Mouse (Mus musculus) lung, embryonic 14.5 days (tissue): Measurements from ENCODE around the gene Inppl1. TPM values are rescaled to one million over a fixed set of nuclear protein-coding genes. Genes with fewer than 3 reads are reported as not detected.

Source experiments
- ATAC-seq: fragments of 200-750 bp; cut with Nextera tagmentation; 2 replicates; pipeline ENCODE4 v1.8.0; 2017; ENCODE audit warnings: mild to moderate bottlenecking, moderate TSS enrichment, moderate library complexity; ENCODE audit not compliant: insufficient read depth
- DNase-seq: peaks from one replicate; pipeline ENCODE4 v3.0.0-alpha.2; 2015
- H3K27ac ChIP-seq: fragments of 300-500 bp; sonication (generic); 2 replicates; pipeline ENCODE4 v1.5.1; 2014; ENCODE audit warnings: low read depth, mild to moderate bottlenecking, moderate library complexity
- H3K27me3 ChIP-seq: fragments of 300-500 bp; sonication (generic); 2 replicates; pipeline ENCODE4 v1.6.1; 2014; ENCODE audit warnings: low read length, control low read depth; ENCODE audit not compliant: insufficient read depth
- H3K36me3 ChIP-seq: fragments of 300-500 bp; sonication (generic); 2 replicates; pipeline ENCODE4 v1.6.1; 2014; ENCODE audit warnings: control low read depth; ENCODE audit not compliant: insufficient read depth
- H3K4me1 ChIP-seq: fragments of 300-500 bp; sonication (generic); 2 replicates; pipeline ENCODE4 v1.6.1; 2014; ENCODE audit warnings: antibody characterized with exemption, control low read depth; ENCODE audit not compliant: insufficient read depth
- H3K4me2 ChIP-seq: fragments of 300-500 bp; sonication (generic); 2 replicates; pipeline ENCODE4 v1.6.1; 2014; ENCODE audit warnings: mild to moderate bottlenecking
- H3K4me3 ChIP-seq: fragments of 300-500 bp; sonication (generic); 2 replicates; pipeline ENCODE4 v1.5.1; 2014; ENCODE audit warnings: low read depth, low read length
- H3K9ac ChIP-seq: fragments of 300-500 bp; sonication (generic); 2 replicates; pipeline ENCODE4 v1.6.1; 2014
- H3K9me3 ChIP-seq: fragments of 300-500 bp; sonication (generic); 2 replicates; pipeline ENCODE4 v1.6.1; 2016; ENCODE audit warnings: low read depth, low read length, control low read depth
- CTCF ChIP-seq: IDR thresholded peaks from 2 replicates; pipeline ENCODE4 v1.5.1; 2016; ENCODE audit warnings: antibody characterized with exemption, low read depth
- WGBS: fragments of 180-500 bp; shearing (Covaris S2); extraction: QIAGEN DNeasy Blood & Tissue Kit; methylation state at CpG from one replicate; pipeline ENCODE4 v1.1.7; 2014; 5-methylcytosine and 5-hydroxymethylcytosine counted together
- polyA plus RNA-seq: library from polyadenylated mRNA; unstranded; fragments of >200 nt; fragmentation: Nextera tagmentation; extraction: Ambion mirVana; gene quantifications from 2 replicates; pipeline ENCODE4 v1.2.1, GENCODE M21; 2014

Inppl1 gene
- polyA plus RNA-seq, 1 experiment from 2014 or later = 37.4 TPM

DNA sequence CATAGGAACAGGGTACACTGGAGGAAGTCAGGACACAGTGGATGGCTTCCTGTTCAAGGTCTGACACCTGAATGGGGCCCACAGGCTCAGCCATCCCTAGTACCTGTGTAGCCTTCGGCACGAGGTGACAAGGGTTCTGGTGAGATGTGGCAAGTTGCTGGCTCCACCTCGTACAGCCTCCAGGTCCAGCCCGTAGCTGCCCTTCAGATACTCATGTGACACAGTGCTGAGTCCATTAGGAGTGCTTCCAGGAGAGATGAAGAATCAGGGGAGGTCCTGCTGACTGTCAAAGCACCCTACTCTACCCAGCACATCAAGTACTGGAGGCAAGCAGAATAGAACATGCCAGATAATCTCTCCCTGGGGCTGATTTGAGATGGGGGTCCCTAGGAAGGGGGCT, 5.7 kb downstream of the Inppl1 start:
- TF ChIP-seq CTCF = no peak
- Histone ChIP-seq H3K36me3 (peaks cover 70% of the 10 kb centered on the region), H3K27ac (no peak overlapping the region), H3K27me3 (no peaks in the 10 kb centered on the region), H3K4me2 (no peak overlapping the region), H3K9ac (no peak overlapping the region), H3K4me1 (peaks cover 10% of the 10 kb centered on the region; the same call in 1 of the 2 replicates), H3K9me3 (no peaks in the 10 kb centered on the region), H3K4me3 (no peak overlapping the region)
- 93% methylated on average over 4 of the region's 4 CpGs for WGBS
- DNase-seq = no peak
- no peak for ATAC-seq

DNA sequence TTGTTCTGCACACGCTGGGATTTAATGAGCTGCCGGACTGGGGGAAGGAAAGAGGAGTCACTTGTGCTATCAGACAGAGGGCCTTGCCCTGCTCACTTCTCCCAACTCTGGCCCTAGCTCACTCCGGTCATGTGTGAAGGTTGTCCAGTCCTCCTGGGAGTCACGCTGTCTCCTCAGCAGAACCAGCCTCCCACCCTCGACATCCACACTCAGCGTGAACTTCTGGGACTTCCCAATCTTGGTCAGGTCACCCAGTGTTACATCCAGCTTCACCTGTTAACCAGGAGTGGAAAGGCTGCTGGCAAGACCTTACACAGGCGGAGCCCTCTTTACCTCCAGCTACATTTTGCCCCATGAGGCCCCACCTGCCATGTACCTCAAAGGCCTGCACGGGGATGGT, 6.6 kb downstream of the Inppl1 start:
- no peaks in the 10 kb centered on the region for H3K27me3 ChIP-seq
- H3K9me3 ChIP-seq = no peaks in the 10 kb centered on the region
- H3K36me3 ChIP-seq = peaks cover 80% of the 10 kb centered on the region
- no peak overlapping the region for H3K4me2 ChIP-seq
- no peak for TF ChIP-seq CTCF
- no peak overlapping the region for H3K27ac ChIP-seq
- WGBS = 96% methylated on average over 8 of the region's 8 CpGs
- no peak overlapping the region for H3K9ac ChIP-seq
- peaks cover 10% of the 10 kb centered on the region; the same call in 1 of the 2 replicates for H3K4me1 ChIP-seq
- ATAC-seq (no peak), DNase-seq (no peak)
- no peak overlapping the region for H3K4me3 ChIP-seq

DNA sequence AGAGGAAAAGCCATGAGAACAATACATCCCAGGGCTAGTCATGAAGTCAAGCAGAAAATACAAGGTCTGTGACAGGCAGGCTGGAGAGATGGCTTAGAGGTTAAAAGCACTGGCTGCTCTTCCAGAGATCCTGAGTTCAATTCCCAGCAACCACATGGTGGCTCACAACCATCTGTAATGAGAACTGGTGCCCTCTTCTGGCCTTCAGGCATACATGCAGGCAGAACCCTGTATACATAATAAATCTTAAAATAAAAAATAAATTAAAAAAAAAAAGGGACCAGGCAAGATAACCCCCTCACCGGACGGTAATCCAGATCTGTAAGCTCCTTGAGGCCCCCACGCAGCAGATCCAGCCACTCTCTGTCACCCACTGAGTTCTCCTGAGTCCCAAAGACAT, 7.7 kb downstream of the Inppl1 start:
- H3K4me3 ChIP-seq = no peak overlapping the region
- H3K9ac ChIP-seq = no peak overlapping the region
- peaks cover 90% of the 10 kb centered on the region for H3K36me3 ChIP-seq
- no peak overlapping the region for H3K4me2 ChIP-seq
- 89% methylated on average over 3 of the region's 3 CpGs for WGBS
- ATAC-seq = no peak
- no peak overlapping the region for H3K27ac ChIP-seq
- DNase-seq = no peak
- peak; percentile 41 for TF ChIP-seq CTCF
- no peaks in the 10 kb centered on the region for H3K9me3 ChIP-seq
- peaks cover 6% of the 10 kb centered on the region; the same call in 1 of the 2 replicates for H3K4me1 ChIP-seq
- H3K27me3 ChIP-seq = no peaks in the 10 kb centered on the region

DNA sequence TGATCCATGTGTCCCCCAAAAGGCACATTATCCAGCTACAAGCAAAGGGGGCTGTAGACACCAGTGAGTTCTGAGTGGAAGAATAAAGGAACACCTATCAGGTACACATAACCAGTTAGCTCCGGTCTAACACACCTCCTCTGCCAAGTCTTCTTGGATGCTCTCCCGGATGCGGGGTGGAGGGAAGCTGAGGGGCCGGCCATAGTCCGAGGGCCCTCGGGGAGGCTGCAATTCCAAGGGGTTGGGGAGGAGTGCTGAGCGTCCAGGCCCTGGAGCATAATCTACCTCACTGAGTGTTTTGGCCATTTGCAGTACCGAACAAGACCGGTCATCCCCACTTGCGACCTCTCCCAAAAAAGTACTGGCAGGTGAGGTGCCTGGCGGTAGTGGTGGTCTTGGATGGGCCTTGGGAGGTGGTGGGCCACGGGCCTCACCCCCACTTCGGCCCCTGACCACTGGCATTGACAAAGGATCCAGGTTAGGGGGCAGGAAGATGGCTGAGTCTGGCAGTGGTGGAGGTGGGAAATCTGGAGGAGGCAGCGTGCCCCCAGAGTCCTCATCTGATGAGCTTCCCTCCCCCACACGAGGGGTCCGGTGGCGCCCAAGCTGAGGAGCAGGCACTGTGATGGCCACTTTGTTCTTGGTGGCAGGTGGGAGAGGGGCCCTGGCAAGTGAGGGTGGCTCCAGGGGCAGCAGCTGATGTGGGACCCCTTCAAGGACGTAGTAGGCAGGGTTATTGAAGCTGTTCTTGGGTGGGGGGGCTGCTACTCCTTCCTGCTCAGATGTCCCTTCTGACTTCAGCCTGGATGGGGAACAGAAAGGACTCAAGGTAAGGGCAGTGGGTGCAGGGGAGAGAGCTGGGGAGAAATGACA, 14.0 kb downstream of the Inppl1 start:
- Histone ChIP-seq H3K4me1 (no peaks in the 10 kb centered on the region), H3K27me3 (peaks cover 32% of the 10 kb centered on the region), H3K4me2 (no peak overlapping the region), H3K9me3 (no peaks in the 10 kb centered on the region), H3K27ac (no peak overlapping the region), H3K36me3 (peaks cover 63% of the 10 kb centered on the region), H3K4me3 (no peak overlapping the region), H3K9ac (no peak overlapping the region)
- 79% methylated on average over 18 of the region's 18 CpGs for WGBS
- ATAC-seq (no peak), DNase-seq (no peak)
- TF ChIP-seq CTCF = no peak

DNA sequence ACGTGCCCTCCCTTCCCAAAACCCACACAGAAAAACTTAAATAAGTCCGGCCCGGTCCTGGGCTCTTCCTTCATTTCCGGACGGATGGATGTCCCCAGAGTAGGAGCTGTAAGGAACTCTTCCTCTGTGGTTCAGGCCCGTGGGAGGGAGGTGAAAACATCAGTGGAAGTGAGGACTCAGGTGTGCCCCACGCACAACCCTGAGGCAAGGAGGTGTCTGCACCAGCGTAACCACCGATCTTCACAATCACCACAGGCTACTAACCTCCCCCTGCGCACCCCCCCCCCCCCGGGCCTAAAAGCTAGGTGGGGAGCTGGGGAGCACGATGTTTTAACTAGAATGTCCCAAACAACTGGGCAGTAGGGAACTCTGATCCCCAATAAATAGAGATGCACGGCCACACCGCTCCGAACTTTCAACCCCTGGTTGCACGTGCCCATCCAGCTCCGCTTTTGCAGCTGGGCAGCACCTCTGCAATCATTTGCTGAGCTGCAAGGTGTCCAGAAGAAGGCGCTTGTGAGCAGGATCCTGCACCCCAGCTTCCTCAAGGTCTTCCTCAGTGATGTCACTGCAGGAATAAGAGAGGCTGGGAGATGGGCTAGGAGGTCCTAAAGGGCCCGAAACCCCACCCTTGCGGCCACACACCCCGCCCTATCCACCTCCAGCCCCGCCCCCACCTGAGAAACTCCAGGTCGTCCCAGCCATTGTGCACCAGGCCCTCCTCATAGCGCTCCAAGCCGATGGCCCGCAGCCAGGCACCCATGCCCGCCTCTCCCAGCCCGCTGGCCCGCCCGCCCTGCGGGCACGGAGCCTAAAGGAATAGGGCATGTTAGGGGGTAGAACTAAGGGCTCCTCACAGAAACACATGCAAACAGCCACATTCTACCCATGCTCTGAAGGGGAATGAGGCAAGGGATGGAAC, 14.9 kb downstream of the Inppl1 start:
- Histone ChIP-seq H3K27me3 (peaks cover 41% of the 10 kb centered on the region), H3K4me1 (no peaks in the 10 kb centered on the region), H3K9ac (no peak overlapping the region), H3K36me3 (peaks cover 54% of the 10 kb centered on the region), H3K4me2 (peak overlapping the region; percentile 84; the same call in 1 of the 2 replicates), H3K27ac (no peak overlapping the region), H3K4me3 (no peak overlapping the region), H3K9me3 (no peaks in the 10 kb centered on the region)
- 36% methylated on average over 32 of the region's 32 CpGs for WGBS
- ATAC-seq (peak; percentile 9; the same call in 1 of the 2 replicates), DNase-seq (peak; percentile 58)
- TF ChIP-seq CTCF = peak; percentile 54

DNA sequence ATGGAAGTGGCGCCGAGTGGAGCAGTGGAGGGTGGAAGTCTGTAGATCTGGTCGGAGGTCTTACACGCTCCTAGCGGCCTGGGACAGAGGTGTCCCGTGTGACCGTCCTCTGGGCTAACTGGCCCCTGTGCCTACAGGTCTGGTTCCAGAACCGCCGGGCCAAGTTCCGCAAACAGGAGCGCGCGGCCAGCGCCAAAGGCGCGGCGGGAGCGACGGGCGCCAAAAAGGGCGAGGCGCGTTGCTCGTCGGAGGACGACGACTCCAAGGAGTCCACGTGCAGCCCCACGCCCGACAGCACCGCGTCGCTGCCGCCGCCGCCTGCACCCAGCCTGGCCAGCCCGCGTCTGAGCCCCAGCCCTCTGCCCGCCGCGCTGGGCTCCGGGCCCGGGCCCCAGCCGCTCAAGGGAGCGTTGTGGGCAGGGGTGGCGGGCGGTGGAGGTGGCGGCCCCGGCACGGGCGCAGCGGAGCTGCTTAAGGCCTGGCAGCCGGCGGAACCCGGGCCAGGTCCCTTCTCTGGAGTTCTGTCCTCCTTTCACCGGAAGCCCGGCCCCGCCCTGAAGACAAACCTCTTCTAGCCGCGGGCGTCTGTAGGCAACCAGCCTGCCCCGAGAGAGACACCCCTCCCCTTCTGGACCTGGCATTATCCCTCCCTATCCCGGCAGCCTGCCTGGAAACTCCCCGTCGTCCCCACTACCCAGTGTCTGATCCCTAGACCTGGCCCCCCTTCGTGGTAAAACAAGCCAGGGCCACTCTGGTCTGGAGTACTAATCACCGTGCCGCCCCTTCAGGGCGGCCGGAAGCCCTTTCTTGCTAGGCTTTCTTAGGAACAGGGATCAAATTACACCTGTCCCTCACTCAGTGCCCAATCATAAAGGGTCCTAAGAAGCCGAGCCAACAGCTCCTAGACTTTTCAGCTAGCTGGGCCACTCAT, 16.2 kb downstream of the Inppl1 start:
- ATAC-seq (peak; percentile 84), DNase-seq (peak; percentile 80)
- H3K4me2 ChIP-seq = peak overlapping the region; percentile 84
- H3K9me3 ChIP-seq = no peaks in the 10 kb centered on the region
- H3K9ac ChIP-seq = peak overlapping the region; percentile 65
- peaks cover 54% of the 10 kb centered on the region for H3K27me3 ChIP-seq
- peaks cover 42% of the 10 kb centered on the region for H3K36me3 ChIP-seq
- H3K4me3 ChIP-seq = peak overlapping the region; percentile 45
- no peak for TF ChIP-seq CTCF
- H3K27ac ChIP-seq = peak overlapping the region; percentile 84
- no peaks in the 10 kb centered on the region for H3K4me1 ChIP-seq
- under 1% methylated on average over 68 of the region's 71 CpGs for WGBS
